Mouse (Mus musculus) thymus, postnatal 25 days (tissue): Measurements from ENCODE around the gene Acsm3.
"Not testable (repeated sequence)": the region's sequence is repeated elsewhere in the genome, so short reads cannot be mapped to it uniquely, and the experiment has no call there.

ENCODE experiments used
- DNase-seq: peaks from one replicate; pipeline ENCODE4 v3.0.0; 2022

Acsm3 gene

DNA sequence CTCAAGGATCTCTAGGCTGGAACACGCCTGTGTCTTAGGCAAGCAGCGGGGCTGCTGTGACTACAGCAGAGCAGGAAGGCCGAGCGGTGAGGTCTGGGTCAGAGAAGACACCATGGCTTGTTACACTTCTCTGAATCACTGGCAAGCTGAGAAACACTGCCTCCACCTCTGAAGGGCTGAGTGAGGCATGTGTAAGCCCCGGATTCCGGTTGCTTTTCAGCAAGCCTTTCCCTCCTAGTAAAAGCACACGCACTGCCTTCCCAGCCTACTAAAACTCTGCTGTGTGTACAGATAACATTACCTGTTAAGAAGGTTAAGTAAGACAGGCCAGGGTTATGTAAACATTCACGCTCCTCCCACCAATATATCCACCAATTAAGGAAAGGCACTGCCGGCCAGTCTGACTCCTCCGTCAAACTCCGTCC, at the start of gene Acsm3:
Gene Acsm3 (plus strand): TSS at position 397 of the 425 bp plus-strand sequence.
- DNase-seq: no peak

DNA sequence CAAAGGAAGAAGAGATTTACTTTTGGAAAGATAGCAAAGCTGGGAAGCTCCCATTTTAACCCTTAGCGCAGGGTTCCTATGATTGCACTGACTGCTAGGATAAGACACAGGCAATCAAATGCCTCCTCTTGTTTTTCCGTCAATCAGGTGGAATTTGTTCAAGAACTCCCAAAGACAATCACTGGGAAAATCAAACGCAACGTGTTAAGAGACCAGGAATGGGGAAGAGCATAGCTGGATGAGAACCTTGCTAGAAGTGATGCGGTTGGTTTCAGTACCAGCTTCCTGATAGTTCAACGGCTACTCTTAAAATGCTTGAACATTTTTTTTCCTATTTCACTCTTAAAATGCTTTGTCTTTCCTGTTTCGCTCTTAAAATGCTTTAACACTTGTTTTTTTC, 46.6 kb upstream of the Acsm3 start:
- no peak for DNase-seq

DNA sequence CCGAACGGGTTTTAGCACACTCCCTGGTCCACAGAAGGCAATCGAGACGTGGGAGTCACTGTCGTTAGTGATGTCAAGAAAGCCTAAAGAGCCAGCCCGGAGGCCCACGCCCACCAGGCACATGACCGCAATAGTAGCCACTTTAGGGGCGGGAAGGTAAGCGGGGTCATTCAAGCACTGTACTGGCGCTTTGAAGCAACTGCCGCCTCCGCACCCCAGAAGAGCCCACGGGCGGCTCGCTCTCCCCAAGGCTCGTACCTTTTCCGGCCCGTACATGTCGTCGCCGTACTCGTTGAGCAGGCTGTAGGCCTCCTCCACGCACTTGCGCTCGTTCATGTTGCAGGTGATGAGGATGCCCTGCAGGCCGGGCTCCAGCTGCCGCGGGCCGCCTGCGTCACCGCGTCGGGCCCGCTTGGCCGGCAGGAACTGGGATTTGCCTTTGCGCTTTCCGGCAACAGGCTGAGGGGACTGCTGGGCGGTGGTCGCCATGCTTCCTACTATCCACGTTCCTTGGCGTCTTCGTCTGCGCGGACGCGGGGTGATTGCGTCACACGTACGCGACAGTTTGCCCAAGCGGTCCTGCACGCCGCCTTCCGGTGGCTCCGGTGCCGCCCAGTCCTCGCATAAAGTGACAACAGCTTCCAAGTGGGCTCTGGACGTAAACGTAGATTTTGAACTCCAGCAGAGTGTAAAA, 40.3 kb upstream of the Acsm3 start, which contains the start of gene Thumpd1:
Gene Thumpd1 (minus strand): TSS at position 546 of the 694 bp plus-strand sequence.
- DNase-seq: peak; percentile 93

DNA sequence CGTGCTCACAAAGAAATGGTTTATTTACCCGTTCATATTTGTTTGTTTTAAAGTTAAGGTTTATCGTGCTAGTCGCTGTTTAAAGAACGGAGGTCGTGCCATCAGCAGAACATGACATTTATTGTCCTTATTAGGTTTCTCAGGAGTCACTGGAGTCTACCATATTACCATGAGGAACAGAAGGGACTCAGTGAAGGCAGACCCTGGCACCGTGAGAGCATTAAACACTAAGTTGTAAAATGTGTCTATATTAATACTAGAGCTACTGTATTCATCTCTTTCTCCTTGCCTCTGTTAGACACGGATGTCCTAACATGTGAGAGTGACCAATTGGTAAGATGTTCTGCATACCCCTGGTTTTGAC, 39.8 kb upstream of the Acsm3 start:
- no peak for DNase-seq

DNA sequence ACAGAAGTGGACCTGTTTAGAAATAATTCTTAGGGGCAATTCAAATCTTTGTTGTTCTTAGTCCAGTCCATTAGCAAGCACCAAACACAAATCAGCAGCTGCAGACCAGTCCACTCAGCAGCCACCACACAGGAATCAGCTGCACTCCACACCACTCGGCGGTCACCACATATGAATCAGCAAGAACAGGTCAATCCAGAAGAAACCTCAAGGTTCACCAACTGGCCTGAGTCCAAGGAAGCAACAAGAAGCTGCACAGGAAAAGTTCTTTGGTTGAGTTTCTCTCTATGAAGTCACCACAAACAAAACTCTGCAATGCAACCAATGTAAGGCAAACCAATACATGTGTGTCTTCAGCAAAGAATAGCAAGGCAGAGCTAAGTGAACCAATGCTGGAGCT, 33.1 kb upstream of the Acsm3 start:
- no peak for DNase-seq

DNA sequence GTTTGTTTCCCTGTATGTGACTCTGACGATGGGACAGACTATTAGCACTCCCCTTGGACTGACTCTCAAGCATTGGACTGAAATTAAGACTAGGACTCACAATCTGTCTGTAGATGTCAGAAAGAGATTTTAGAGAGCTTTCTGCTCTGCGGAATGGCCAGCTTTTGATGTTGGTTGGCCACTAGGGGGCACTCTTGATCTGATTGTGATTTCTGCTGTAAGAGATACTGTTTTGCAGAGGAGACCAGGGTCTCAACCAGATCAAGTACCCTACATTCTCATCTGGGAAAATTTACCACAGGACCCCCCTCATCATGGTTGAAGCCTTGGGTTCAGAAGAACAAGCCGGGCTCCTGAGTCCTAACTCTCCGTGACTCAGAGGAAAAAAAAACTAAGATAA, 29.5 kb upstream of the Acsm3 start:
- peak; percentile 32 for DNase-seq

DNA sequence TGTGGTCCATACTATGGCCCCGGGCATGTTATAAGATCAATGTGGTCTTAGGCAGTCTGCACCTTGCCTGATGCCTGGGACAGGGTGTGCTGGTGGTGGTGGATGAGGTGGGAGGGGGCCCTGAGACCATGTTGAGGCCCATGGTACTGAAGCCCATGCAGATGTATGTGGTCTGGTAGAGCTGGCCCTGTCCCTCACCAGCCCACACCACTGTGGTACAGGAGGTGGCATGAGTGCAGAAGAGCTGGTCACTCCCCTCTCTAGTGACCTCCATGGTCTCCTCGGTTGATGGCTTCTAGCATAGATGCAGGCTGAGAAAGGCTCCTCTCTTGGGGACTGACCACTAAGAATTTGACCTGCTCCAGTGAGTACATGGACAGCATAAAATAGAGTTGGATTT, 21.8 kb upstream of the Acsm3 start:
- no peak for DNase-seq

DNA sequence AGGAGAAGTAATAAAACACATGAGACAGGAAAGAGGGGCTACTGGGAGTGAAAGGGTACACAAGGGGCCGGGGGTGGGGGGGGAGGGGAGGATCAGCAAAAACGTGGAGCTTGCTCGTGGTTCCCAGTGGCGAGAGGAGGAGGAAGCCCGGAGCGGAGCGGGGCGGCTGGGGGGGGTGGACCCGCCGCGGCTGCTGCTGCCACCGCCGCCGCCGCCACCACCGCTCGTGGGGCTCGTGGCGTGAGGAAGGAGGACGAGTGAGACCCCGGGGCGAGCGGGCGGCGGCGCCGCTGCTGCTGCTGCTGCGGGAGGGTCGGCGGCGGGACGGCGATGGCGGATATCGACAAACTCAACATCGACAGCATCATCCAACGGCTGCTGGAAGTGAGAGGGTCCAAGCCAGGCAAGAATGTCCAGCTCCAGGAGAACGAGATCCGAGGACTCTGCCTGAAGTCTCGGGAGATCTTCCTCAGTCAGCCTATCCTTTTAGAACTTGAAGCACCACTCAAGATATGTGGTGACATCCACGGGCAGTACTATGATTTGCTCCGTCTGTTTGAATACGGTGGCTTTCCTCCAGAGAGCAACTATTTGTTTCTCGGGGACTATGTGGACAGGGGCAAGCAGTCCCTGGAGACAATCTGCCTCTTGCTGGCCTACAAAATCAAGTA, 20.8 kb upstream of the Acsm3 start:
- not testable (repeated sequence) for DNase-seq

DNA sequence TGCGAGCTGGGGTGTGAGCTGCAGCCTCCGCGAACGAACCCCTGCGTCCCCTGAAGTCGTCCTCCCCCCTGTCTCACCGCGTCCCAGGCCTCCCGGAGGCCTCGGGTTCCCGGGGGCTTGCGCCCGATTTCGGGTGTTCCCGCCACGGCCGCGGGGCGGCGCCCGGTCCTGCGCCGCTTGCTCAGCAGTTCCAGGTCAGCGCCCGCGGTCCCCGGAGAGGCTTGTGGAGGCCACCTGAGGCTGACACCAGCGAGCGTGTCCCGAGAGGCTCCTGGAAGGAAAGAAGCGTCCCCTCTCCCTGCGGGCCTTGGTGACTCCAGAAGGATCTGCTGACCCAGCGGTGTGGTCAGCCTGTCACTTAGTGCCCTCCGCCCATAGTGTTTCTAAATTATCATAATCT, 16.4 kb upstream of the Acsm3 start:
- DNase-seq: peak; percentile 6

DNA sequence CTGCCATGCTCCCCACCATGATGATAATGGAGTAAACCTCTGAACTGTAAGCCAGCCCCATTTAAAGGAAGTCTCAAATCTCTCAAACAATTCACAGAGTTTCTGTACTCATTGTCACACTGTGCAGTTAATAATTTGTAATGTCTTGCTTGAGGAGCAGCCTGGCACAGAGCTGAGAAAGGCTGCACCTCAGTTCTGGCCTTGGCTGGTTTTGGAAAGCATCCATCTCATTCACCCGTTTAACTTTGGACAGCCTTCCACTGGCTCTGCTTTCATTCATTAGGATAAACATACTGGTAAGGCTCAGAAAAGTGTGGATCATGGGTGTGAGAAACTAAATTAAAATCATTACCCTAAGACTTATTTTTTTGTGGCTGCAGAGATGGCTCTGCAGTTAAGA, 14.9 kb upstream of the Acsm3 start:
- no peak for DNase-seq

DNA sequence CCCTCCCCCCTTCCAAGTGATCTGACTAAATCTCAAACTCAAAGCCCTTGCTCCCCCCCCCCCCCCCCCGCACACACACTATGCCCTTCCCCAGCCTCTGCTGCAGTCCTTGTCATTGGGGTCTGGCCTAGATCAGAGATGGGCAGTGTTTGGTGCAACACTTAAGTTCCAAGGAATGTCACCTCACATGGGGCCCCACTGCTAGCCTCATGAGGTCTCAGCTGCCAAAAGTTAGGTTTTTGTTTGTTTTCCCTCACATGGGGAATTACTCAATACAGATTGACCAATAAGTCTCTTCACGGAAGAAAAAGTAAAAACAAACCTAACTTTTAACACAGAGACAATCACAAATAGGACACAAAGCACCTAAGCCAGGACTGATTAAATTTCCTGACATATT, 12.0 kb upstream of the Acsm3 start:
- no peak for DNase-seq

DNA sequence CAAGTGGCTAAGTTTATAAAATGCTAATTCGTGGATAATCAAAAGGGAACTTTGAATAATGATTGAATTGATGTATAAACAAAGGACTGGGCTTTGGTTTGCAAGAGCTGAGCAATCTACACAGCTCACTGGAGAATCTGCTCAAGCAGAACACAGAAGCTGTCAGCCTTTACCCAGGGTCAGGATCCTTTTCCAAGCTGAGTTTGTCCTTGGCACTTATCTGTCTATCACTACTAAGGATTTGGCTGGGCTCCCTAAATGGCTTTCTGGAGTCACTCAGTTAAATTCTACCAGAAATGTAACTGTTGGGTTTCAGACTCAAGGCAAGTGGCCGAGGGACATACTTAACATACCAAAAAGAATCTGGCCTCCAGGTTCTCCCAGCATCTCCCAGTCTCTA, 10.8 kb upstream of the Acsm3 start:
- DNase-seq: no peak

DNA sequence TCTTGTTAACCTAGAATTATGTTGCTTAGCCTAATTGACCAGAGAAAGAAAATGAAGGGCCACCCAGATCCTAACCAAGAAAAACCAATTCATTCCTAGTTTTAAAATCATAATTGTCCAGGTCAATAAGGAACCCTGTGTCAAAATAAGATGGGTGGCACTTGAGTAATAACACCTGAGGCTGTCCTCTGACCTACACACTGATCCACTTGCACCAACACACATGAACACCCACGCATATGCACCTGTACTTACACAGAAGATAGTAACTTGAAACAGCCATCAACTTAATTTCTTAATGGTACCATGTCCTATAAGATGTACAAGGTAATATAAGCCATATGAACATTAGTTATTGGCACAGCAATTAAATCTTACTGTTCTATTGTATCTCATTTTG, 7.0 kb upstream of the Acsm3 start:
- no peak for DNase-seq

DNA sequence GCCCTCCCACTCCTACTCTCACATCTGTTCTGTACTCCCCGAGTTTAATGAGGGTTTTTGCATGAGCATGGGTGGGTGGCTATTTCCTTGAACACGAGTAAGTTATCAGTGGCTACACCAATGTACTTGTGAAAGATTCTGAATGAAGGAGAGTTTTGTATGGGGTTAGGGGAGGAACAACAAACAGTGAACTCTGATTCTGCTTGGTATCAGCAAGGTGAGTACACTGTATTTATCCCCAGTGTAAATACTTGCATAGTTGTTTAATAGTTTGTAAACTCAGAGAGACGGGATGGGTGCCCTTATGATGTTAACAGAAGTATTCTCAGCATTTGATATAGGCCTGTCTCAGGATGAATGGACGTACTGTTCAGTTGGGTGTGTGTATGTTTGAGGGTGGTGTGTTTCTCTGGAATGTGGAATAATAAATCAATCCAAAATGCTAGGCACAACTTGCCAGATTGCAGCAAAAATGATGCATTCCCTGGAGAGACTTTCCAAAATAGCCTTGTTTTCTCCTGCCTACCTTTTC, 1.5 kb downstream of the Acsm3 start:
- no peak for DNase-seq

DNA sequence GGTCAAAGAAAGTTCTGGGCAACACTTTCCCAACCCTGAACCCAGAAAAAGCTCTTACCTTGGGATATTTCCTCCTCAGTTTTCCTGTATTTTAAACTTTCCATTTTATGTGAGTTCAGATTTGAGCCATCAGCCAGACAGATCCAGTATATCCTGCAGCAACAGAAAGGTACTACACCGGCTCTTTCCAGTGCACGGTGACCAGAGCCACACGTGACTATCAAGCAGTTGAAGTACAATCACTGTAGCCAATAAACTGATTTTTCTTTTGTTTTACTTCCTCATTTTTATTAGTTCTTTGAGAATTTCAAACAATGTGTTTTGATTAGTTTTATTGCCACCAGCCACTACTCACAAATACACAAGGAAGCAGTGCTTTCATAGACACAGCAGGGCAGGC, 3.7 kb downstream of the Acsm3 start:
- DNase-seq: no peak

DNA sequence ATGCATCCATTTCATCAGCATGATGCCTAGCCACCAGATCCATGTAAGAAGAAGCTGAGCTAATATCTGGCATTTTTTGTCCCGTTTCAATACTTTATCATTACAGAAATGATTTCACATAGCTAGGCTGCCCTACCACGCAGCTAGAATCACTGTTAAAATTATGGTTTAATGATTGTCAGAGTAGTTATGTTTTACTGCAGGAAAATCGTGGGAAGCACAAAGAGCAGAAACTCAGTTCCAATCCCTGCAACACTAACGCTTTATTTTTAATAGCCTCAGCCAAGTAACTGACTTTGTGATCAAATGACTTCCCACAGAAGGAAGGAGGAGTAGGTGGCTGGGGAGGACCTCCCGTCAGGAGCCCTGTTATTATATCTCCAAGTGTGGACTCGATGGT, 6.3 kb downstream of the Acsm3 start:
- DNase-seq: no peak

DNA sequence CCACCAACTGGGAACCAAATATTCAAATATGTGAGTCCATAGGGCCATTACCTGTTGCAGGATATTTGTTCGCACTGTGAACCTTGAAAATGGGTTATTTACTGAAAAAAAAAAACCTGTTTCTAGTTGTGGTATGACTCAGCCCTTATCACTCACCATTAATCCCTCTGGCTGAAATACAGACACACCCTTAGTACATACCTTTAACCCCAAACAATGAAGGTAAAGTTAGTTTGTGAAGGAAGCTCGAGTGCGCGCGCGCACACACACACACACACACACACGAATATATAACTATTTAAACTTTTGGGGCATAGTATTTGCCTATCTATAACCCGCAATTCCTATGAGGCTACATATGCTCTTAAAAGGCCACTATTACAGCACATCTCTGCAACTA, 9.2 kb downstream of the Acsm3 start:
- no peak for DNase-seq

DNA sequence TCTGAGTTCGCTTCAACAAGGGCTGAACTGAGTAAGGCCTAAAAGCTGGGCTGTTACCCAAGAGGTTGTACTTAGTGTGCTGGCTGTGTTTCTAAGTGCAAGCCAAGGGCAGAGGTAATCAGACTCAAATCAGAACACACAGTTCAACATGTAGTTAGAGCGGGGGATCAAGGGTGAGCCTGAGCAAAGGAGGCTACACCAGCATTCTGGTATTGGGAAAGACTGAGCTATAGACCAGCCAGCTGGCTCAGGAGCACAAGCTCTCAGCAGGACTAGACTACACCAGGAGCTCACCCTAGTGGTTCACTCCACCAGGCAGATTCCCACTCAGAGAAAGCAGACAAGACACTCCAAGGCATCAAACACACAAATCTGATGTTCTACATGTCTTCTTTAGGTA, 22.7 kb downstream of the Acsm3 start:
- no peak for DNase-seq

DNA sequence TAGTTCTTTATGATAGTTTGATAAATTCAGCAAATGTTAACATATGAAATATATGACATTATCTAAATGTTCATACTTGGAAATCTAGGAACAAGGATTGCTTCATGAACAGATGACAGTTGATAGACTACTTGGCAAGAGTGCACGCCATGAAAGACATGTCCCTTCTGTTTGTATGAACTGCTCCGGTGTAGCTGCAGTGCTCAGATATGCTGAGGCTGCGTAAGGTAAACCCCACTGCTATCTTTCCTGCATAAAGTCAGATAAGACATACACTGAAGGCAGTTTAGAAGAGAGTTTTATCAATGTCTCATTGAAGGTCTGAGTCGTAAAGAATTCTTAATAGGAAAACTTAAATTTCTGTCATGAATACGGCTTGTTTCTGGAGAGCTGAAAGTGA, 24.2 kb downstream of the Acsm3 start:
- DNase-seq: no peak

DNA sequence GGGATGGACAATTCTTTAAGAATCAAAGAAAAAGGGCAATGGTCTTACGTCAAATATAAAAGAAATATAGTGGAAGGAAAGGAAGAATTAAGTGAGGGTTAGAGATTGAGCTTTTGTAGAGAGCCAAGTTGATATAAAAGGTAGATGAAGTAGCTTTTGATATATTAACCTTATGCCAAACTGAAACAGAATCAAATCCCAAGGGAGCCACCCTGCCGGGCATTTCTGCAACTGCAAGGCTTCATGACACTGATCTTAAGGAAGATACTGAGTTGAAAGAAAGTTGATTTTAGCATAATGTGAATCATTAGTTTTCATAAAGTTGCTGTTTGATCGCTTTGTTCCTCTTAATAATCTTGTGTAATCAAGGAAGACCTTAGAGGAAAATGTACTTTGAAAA, 28.3 kb downstream of the Acsm3 start:
- DNase-seq: no peak

DNA sequence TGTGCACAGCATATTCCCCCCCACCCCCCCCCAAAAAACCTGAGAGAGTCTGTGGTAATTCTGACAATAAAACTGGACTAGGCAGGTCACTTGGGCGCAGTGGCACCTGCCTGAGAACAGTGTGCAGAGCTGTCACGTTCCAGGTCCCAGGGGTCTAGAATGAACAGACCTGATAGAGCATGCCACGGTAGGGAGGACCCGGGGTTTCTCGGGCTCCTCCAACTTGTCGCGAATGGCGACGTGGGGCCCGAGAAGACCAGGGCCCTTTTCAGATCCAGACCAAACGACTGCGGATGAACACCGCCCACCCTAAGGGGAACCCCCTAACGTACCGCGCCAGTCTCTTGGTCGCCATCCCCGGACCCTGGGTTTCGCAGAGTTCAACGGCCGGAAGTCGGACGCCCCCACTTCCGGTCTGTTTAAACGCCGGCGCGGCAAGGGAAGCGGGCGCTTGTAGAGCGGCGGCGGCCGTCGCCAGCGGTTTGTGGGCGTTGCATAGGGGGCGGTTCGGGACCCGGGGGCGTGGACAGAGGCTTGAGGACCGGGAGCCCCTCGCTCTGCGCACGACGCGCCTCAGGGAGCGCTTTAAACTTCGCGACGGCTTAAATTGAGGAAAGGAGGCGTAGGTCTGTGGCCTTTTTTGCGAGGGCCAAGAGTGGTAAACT, 33.0 kb downstream of the Acsm3 start, which contains the start of the genes Rexo5 and Eri2:
Gene Rexo5 (plus strand): TSS at position 421 of the 665 bp plus-strand sequence.
Gene Eri2 (minus strand): TSS at position 473 of the 665 bp plus-strand sequence.
- DNase-seq: peak; percentile 89

DNA sequence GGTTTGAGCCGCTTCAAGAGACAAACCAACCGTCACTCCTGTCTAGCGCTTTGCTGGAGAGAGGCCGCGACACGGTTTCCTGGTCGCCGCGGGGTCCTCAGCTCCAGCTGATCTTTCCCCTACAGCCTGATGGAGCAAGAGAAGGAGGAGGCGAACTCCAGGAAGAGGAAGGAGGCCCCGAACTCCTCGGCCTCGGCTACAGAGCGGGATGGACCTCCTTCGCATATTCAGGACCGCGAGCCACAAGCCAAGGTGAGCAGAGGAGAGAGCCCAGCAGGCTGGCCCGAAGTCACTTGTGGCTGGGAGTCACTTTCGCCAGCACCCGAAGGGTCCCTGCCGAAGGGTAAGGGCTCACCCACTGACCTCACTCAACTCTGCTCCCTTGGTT, 33.5 kb downstream of the Acsm3 start:
- no peak for DNase-seq

DNA sequence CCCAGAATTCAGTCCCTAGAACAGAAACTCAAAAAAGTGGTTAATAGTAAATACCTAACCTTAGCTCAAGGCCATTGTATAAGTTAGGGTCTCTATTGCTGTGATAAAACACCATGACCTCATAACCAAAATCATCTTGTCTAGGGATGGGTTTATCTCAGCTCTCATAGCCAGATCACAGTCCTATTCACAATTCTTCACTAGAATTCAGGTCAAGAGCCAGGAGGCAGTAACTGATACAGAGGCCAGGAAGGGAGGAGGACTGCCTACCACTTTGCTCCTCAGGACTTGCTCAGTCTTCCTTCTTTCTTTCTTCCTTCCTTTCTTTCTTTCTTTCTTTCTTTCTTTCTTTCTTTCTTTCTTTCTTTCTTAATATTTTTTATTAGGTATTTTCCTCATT, 34.6 kb downstream of the Acsm3 start:
- DNase-seq: no peak

DNA sequence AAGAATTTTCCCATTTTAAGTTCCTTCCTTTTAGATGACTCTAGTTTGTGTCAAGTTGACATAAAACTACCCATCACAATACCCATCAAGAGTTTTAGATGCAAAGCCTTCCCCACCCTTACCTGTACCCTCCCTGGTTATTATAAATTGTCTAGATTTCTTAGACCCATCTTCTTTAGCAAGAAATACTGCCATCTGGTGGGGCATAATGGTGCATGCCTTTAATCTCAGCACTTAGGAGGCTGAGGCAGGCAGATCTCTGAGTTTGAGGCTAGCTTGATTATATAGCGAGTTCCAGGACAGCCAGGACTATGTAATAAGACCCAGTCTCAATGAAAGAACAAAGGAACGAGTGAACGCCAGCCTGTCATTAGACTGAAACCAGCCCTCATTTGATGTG, 39.8 kb downstream of the Acsm3 start:
- no peak for DNase-seq
